Mouse (Mus musculus) embryo, embryonic 10.5 days (tissue): ENCODE results near the gene Cyp4f17.
"Not testable (repeated sequence)": the region's sequence is repeated elsewhere in the genome, so short reads cannot be mapped to it uniquely, and the experiment has no call there.

Source experiments
- DNase-seq: peaks from one replicate; pipeline ENCODE4 v3.0.0-alpha.2; 2015; ENCODE audit warnings: low spot score

Gene Cyp4f17

DNA sequence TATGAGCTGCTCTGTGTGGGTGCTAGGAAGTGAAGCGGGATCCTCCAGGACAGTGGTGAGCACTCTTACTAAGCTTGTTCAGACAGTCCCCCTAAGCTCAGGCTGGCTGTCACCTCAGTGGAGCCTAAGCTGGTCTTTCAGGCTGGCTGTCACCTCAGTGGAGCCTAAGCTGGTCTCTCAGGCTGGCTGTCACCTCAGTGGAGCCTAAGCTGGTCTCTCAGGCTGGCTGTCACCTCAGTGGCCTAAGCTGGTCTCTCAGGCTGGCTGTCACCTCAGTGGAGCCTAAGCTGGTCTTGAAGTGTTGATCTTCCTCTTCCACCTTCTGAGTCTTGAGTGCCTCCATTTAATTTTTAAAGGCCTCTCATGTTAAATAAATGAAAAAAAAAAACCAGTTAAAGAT is 20.5 kb downstream of the Cyp4f17 start:
- not testable (repeated sequence) for DNase-seq

DNA sequence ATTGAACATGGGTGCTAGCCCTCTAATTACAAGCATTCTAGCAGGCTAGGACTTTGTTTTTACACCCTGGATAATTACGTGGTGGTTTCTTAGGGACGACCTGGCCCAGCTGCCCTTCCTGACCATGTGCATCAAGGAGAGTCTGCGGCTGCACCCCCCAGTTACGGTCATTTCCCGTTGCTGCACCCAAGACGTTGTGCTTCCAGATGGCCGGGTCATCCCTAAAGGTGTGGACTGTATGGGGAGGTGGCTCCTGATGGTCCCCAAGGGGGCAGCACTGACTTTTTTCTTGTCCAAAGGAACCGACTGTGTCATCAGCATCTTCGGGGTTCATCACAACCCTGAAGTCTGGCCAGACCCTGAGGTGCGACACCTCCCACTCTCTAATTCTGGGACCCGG is 21.9 kb downstream of the Cyp4f17 start:
- DNase-seq = no peak

DNA sequence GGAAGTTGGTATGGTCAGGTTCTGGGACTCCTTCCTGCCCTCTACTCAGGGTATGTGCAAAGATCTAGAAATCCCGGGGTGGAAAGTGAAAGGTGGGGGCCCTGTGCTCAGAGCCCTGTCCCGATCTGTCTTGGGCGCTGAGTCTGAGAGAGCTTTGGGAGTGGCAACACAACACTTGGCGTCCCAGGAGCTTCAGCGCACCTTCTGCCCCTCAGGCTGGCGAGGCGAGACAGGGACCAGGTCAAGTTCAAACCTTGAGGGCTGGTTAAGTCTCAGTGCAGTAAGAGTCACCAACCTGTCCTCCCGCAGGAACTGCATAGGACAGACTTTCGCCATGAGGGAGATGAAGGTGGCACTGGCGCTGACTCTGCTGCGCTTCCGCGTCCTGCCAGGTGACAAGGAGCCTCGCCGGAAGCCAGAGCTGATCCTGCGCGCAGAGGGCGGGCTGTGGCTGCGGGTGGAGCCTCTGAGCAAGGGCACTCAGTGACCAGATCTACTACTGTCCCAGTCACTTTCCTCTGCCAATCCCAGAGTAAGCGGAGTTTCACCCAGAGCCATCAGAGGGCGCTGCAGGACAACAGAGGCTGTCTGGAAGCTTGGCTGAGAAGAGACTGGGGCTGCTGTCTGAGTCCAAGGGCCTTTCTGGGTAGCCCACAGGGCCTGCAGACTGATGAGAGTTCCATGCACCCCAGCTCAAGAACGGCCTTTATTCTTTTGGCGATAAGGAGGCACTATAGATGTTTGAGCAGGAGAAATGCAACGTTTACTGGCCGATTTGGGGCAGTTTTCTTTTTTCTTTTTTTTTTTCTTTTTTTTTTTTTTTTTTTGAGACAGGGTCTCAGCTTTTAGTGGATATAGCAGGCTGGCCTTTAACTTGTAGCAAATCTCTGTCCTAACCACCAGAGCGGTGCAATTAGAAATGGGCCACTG is 22.8 kb downstream of the Cyp4f17 start:
- DNase-seq = peak; percentile 94

DNA sequence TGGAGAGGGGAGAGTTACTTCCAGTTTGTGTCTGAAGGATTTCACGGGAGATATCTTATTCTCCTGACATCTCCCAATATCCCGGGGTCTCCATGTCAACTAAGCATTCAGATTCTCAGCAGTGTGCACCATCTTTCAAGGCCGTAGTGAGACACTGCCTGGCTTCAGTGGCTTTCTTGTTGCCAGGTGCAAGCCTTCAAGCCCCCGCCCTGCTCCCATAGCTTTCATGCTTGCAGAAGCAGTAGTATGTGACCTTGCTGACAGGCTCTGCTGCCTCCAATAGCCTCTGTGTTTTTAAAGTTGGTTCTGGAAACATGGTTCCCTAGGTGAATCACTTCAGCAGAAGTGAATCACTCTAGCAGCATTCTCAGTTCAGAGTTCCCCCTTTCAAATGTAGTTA is 26.5 kb downstream of the Cyp4f17 start:
- DNase-seq = not testable (repeated sequence)

DNA sequence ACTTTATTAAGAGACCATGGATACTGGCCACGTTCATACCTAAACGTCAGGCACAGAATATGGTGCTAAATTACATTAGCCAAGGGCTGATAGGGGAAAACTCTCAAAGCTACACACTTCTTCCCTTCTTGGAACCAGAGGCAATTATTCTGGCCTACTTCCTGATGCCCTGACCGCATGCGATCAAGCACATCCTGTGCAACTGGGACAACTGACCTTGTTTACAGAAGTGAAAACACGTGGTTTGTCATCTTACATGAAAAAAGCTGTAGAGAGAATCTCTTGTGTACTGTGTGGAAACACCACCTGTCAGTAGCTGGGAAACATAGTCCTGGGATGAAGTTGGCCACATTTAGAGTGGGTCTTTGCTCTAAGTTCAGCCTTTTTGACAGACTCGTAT is 28.2 kb downstream of the Cyp4f17 start:
- no peak for DNase-seq

DNA sequence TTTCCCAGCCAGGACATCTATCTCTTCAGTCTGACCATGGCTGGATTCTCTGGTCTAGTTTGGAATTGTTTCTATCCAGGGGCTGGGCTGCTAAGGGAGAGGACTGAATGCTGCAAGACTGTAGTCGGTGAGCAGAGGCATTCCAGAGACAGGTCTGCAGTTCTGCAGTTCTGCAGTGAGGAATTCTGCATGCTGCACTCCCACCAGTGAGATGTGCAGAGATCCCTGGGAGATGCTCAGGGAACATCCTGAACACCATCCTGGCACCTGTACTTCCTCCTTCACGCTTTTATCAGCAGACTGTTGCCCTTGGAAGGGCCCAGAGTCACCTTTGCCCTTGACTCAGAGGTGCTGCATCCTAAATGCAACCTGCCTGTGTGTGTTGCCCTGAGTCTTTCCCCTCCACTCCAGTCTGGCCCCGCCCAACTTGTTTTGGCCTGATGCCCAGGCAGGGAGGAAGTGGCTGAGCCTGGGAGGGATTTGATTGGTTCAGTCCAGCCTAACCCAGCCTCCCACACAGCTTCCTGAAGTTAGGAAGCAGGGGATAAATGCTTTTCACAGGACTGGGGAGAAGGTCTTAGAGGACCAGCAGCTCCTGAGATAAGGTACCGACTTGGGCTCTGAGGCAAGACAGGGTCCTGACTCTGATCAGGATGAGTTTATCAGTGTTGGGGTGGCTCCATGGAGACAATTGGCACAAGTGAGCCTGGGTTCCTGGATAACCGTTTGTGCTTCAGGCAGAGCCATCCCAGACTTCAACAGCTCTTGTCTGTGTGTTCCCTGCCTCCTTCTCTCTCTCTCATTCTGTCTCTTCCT is 30.4 kb downstream of the Cyp4f17 start, which contains the start of gene Cyp4f16:
Gene Cyp4f16, plus strand, starts transcription at position 508 of the 816 bp plus-strand sequence.
- peak; percentile 78 for DNase-seq

DNA sequence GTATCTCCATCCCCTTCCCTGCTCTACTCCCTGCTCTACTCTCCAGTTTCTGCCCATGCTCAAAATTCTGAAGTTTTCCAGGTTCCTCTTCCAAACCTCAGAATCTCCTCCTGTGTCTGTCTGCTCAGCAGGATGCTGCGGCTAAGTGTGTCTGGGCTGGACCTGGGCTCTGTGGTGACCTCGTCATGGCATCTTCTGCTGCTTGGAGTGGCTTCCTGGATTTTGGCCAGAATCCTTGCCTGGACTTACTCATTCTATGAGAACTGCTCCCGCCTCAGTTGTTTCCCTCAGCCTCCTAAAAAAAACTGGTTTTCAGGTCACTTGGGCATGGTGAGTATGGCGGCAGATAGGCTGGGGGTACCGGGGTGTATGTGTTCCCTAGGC is 31.0 kb downstream of the Cyp4f17 start:
- no peak for DNase-seq

DNA sequence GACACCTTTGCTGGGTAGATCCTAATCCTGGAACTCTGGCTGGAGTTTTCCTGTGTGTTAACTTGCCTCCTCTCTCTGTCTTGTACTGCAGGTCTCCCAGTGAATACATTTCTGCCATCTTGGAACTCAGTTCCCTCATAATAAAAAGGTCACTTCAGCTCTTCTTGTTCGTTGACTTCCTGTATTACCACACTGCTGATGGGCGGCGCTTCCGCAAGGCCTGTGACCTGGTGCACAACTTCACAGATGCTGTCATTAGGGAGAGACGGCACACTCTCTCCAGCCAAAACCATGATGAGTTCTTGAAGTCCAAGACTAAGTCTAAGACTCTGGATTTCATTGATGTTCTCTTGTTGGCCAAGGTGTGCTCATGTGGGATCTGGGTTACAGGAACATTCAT is 38.9 kb downstream of the Cyp4f17 start:
- not testable (repeated sequence) for DNase-seq

DNA sequence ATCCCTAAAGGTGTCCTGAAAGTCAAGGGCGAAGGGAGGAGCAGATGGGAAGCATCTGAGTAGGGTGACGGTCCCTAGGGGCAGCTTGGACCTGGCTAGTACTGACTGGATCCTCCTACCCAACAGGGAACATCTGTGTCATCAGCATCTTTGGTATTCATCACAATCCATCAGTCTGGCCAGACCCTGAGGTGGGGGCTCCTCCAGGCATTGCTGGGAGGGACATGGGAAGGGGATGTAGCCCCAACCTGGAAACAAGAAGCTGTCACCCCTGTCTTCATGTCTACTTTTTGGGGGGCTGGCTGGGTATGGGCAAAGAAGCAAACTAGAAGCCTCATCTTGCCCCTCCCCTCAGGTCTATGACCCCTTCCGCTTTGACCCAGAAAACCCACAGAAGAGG is 44.5 kb downstream of the Cyp4f17 start:
- not testable (repeated sequence) for DNase-seq

DNA sequence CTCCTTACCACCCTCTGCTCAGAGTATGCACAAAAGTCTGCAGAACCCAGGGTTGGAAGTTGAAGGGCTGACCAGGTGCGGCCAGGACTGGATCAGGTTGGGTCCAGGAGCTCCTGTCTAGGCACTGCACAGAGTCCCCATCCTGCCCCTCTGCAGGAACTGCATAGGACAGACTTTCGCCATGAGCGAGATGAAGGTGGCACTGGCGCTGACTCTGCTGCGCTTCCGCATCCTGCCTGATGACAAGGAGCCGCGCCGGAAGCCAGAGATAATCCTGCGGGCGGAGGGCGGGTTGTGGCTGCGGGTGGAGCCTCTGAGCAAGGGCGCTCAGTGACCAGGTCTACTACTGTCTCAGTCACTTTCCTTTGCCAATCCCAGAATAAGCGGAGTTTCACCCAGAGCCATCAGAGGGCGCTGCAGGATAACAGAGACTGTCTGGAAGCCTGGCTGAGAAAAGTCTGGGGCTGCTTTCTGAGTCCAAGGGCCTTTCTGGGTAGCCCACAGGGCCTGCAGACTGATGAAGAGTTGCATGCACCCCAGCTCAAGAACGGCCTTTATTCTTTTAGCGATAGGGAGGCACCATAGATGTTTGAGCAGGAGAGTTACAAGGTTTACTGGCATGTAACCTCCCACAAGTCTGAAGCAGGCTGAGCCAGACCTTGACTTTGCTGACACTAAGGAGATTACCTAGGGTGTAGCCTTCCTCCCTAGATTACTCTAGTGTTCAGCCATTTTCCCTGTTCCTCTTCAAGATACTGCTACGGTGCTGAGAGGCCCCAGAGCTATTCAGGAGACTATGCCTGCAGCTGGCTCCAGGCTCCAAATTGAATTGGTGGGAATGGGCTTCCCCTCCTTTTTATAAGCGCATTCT is 45.3 kb downstream of the Cyp4f17 start:
- peak; percentile 95 for DNase-seq

DNA sequence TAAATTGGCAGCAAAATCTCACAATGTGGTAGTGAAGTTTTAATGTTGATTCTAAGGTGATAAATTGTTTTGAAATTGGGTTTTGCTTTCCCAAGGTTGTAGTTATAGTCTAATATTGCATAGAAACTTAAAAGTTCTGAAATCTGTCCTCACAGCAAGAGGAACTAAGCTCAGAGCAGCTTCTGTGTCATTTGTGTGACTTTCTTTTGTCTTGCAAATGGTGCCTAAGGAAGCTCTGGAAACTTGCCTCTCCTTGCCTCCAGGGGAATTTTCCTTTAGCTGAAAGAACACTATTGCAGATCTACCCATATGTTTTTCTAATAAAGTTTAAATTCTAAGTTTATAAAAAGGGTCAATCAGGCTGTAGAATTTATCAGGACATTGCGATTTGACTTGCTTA is 47.2 kb downstream of the Cyp4f17 start:
- not testable (repeated sequence) for DNase-seq

DNA sequence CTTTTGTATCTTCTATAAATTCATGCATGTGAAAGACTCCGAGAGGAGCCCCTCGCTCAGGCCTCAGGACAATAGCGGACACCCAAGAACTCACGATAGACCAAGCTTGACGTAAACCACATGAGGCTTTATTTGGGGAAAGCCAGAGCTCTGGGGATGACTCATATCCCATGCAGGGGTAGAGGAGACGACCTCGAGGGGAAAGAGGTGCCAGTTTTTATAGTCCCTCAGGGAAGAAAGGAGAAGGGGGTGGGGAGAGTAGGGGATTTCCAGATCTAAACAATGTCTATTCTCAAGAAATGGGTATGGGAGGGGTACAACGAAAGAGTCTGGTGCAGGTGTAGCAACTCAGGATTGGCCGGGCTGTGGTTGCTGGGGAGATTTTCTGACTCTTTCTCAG is 48.5 kb downstream of the Cyp4f17 start:
- DNase-seq = not testable (repeated sequence)

DNA sequence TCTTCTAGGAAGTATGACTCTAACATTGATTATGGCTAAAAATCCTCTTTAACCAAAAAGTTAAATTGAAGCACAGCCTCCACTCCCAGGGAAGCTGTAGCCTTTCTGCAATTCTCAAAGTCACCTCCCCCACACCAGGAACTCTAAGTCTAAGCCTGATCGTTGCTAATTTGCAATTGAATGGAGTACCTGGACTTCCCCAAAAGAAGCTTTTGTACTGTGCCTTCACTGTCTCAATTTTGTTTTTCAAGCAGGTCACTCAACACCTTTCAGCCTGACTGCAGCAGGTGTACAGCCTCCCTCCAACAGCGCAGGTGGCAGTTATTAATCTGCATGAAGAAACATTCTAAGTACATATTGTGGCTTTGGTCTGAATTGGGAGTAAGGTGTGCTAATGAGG is 57.5 kb downstream of the Cyp4f17 start:
- not testable (repeated sequence) for DNase-seq

DNA sequence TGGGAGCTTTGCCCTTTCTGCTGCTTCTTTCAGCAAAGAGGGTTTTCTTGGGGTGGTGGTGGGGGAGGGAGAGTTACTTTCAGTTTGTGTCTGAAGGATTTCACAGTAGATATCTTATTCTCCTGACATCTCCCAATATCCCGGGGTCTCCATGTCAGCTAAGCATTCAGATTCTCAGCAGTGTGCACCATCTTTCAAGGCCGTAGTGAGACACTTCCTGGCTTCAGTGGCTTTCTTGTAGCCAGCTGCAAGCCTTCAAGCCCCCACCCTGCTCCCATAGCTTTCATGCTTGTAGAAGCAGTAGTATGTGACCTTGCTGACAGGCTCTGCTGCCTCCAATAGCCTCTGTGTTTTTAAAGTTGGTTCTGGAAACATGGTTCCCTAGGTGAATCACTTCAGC is 67.4 kb downstream of the Cyp4f17 start:
- DNase-seq = not testable (repeated sequence)

DNA sequence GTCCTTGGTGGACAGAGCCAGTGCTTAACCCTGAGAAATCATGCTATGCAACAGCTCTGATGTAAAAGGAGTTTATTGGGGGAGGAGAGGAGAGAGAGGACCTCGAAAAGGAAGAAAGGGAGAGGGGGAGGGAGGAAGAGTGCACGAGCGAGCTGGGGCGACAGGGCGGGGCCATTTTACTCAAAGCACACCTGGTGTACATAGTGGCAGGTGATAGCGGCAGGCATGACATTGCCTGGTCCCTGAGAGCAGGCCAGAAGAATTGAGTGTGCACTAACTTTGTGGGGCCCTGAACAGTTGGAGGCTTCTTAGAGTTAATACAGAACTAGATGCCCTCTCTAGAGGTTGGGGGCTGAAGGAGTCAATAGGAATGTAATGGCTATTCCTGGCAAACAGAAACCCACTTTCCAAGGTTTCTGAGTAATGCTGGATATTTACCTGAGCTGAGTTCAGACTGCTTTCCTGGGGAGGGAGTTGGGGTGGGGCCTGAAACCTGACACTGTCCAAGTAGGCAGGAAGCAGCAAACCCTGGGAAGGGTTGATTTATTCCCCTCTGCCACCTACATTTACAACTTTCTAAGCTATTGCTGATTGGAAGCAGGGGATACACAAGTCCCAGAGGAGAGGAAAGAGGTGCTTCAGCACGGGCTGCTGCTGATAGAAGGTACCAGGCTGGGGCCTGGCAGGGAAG is 71.8 kb downstream of the Cyp4f17 start:
- DNase-seq = no peak
